Mouse (Mus musculus) stomach, embryonic 15.5 days (tissue): ENCODE measurements around the gene Lrrc38. TPM values are rescaled to one million over a fixed set of nuclear protein-coding genes. Genes with fewer than 3 reads are reported as not detected.

Experiments used
- ATAC-seq: fragments of 200-750 bp; cut with Nextera tagmentation; 2 replicates; pipeline ENCODE4 v1.8.0; 2017; ENCODE audit warnings: low read depth, moderate number of reproducible peaks, moderate TSS enrichment; ENCODE audit not compliant: insufficient read depth, low FRiP score
- H3K27ac ChIP-seq: fragments of 300-500 bp; sonication (generic); 2 replicates; pipeline ENCODE4 v1.5.1; 2015; ENCODE audit warnings: mild to moderate bottlenecking, inconsistent platforms
- H3K27me3 ChIP-seq: fragments of 300-500 bp; sonication (generic); replicated peaks from 2 replicates; pipeline ENCODE4 v1.6.1; 2015; ENCODE audit warnings: inconsistent platforms
- H3K36me3 ChIP-seq: fragments of 300-500 bp; sonication (generic); 2 replicates; pipeline ENCODE4 v1.6.1; 2015; ENCODE audit warnings: inconsistent platforms
- H3K4me1 ChIP-seq: fragments of 300-500 bp; sonication (generic); 2 replicates; pipeline ENCODE4 v1.6.1; 2015; ENCODE audit warnings: inconsistent platforms
- H3K4me2 ChIP-seq: fragments of 300-500 bp; sonication (generic); 2 replicates; pipeline ENCODE4 v1.6.1; 2015; ENCODE audit warnings: mild to moderate bottlenecking, inconsistent platforms
- H3K4me3 ChIP-seq: fragments of 300-500 bp; sonication (generic); replicated peaks from 2 replicates; pipeline ENCODE4 v1.5.1; 2015; ENCODE audit warnings: inconsistent platforms
- H3K9ac ChIP-seq: fragments of 300-500 bp; sonication (generic); 2 replicates; pipeline ENCODE4 v1.6.1; 2015; ENCODE audit warnings: inconsistent platforms
- H3K9me3 ChIP-seq: fragments of 300-500 bp; sonication (generic); 2 replicates; pipeline ENCODE4 v1.6.1; 2016; ENCODE audit warnings: inconsistent platforms
- WGBS: fragments of 180-500 bp; shearing (Covaris S2); methylation state at CpG from one replicate; pipeline ENCODE4 v1.1.7; 2015; 5-methylcytosine and 5-hydroxymethylcytosine counted together
- polyA plus RNA-seq: library from polyadenylated mRNA; unstranded; fragments of >200 nt; fragmentation: Nextera tagmentation; extraction: Ambion mirVana; gene quantifications from 2 replicates; pipeline ENCODE4 v1.2.1, GENCODE M21; 2015

Gene Lrrc38
- polyA plus RNA-seq, 1 experiment from 2014 or later, result not detected

DNA sequence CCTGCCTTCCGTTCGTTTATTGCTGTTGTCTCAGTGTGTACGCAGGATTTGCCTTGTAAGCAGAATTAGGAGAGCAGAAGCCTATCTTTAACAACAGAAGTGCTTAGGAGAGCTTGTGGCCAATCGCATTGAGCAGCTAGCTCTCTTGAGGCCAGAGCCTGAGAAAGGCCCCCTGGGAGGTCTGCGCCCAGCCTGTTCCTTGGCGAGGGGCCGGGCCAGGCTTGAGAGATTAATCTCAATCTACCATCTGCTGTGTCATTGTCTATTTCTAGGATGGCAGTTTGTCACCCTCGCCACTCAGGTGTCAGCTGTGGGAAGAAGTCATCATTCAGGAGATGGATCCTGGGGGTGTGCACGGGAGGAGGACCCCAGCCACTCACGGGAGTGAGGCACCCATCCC lies 12.0 kb downstream of the Lrrc38 start:
- H3K27ac ChIP-seq, result no peak overlapping the region
- no peaks in the 10 kb centered on the region for H3K9me3 ChIP-seq
- H3K27me3 ChIP-seq, result no peaks in the 10 kb centered on the region
- ATAC-seq, result no peak
- H3K4me2 ChIP-seq, result no peak overlapping the region
- H3K4me3 ChIP-seq, result no peak overlapping the region
- H3K36me3 ChIP-seq, result no peaks in the 10 kb centered on the region
- H3K9ac ChIP-seq, result no peak overlapping the region
- no peaks in the 10 kb centered on the region for H3K4me1 ChIP-seq
- 60% methylated on average over 10 of the region's 10 CpGs for WGBS

DNA sequence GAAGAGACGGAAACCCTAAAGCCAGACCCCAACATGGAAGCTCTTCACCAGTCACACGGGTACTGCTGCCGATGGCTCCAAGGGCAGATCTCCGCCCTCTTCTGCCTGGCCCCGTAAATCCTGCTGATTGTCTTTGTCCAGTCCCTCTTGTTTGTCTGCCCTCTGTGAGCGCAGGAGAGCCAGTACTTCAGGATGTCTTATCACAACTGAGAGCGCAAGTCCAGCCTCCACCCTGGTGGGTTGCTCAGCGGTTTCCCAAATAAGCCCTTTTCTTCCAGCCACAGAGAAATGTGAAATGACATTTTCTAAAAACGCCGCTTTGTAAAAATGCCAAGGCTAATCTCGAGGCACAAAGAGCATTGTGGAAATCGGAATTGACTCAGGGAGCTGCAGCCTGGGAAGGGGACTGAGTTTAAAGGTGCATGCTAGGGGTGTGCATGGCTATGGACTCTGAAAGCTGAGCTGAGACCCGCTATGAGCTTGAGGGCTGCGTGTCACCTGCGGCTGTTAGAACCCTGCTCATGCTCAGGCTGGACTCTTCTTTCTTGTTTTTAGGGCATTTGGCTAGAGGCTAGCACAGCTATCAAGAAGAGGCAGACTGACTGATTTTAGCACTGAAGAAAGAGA lies 17.0 kb downstream of the Lrrc38 start:
- WGBS, result 52% methylated on average over 15 of the region's 15 CpGs
- Histone ChIP-seq H3K36me3 (no peaks in the 10 kb centered on the region), H3K27ac (no peak overlapping the region), H3K27me3 (no peaks in the 10 kb centered on the region), H3K9ac (no peak overlapping the region), H3K4me1 (no peaks in the 10 kb centered on the region), H3K9me3 (no peaks in the 10 kb centered on the region), H3K4me3 (no peak overlapping the region), H3K4me2 (no peak overlapping the region)
- no peak for ATAC-seq

DNA sequence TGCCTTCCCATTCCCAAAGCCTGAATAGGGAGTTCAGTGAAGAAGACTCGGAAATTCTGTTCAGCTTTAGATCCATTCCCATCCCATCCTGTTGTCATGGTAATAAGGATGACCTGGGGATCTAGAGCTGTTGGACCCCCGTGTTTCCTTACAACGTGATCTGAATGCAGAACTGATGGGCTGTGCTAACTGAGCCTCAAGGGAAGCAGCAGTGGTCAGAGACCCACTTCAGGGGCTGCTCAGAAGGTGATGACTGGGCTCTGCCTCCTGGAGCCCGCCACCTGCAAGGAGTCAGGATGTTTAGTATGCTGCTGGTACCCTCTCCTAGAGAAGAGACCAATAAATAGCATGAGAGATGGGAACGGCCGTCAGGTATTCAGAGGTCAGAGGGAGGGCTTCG lies 29.9 kb downstream of the Lrrc38 start:
- Histone ChIP-seq H3K4me3 (no peak overlapping the region), H3K9me3 (no peaks in the 10 kb centered on the region), H3K27me3 (no peaks in the 10 kb centered on the region), H3K27ac (no peak overlapping the region), H3K9ac (no peak overlapping the region), H3K36me3 (no peaks in the 10 kb centered on the region), H3K4me1 (no peaks in the 10 kb centered on the region), H3K4me2 (no peak overlapping the region)
- WGBS, result 43% methylated on average over 7 of the region's 7 CpGs
- no peak for ATAC-seq

DNA sequence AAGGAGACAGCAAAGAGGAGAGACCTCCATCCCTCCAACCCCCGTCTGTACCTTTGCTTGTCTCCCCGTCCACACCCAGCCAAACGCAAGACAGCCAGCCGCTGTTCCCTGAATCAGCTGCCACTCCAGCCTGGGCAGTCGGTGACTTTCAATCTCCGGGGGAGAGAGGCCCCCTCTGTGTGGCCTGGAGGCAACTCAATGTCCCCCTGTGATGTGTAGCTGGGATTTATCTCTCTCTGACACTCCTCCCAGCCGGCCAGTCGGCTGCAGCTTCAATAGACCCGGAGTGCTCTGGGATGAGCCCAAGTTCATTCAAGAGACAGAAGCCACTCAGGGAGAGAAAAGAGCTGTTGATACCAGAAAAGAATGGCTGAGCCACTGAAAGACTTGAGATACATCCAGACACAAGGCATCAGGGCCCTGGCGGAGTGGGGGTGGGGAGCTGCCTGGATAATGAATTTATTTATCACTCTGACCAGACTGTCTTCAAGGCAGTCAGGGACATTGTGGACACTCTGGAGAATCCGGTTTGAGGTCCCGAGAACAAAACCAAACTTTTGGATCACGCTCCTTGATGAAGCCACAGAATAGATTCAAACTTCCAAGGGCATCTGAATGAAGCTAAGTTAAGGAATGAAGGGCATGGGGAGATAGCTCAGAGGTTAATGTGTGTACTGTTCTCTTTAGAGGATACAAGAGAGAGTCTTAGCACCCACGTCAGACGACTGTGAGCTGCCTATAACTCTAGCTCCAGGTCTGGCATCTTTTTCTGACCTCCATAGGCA lies 30.6 kb downstream of the Lrrc38 start:
- Histone ChIP-seq H3K4me2 (no peak overlapping the region), H3K9ac (no peak overlapping the region), H3K4me3 (no peak overlapping the region), H3K27me3 (no peaks in the 10 kb centered on the region), H3K4me1 (no peaks in the 10 kb centered on the region), H3K36me3 (no peaks in the 10 kb centered on the region), H3K27ac (no peak overlapping the region), H3K9me3 (no peaks in the 10 kb centered on the region)
- ATAC-seq, result 0 out of 2 replicates have a peak, but pooled peaks have one; percentile 39
- 30% methylated on average over 15 of the region's 15 CpGs for WGBS

DNA sequence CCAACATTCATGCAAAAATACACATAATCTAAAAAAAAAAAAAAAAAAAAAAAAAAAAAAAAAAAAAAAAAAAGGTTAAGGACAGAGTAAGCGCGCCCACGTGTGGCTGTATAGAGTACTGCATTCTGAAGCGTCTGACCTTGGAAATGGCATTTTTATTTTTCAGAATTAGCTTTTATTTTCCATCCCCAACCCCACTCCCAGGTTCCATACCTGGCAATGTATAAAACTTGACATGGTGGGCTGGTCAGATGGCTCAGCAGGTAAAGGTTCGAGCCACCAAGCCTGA lies 31.1 kb downstream of the Lrrc38 start:
- no peak overlapping the region for H3K27ac ChIP-seq
- no peaks in the 10 kb centered on the region for H3K9me3 ChIP-seq
- WGBS, result under 1% methylated on average over 5 of the region's 5 CpGs
- no peaks in the 10 kb centered on the region for H3K27me3 ChIP-seq
- H3K9ac ChIP-seq, result no peak overlapping the region
- no peak overlapping the region for H3K4me3 ChIP-seq
- no peak for ATAC-seq
- no peak overlapping the region for H3K4me2 ChIP-seq
- H3K36me3 ChIP-seq, result no peaks in the 10 kb centered on the region
- H3K4me1 ChIP-seq, result no peaks in the 10 kb centered on the region

DNA sequence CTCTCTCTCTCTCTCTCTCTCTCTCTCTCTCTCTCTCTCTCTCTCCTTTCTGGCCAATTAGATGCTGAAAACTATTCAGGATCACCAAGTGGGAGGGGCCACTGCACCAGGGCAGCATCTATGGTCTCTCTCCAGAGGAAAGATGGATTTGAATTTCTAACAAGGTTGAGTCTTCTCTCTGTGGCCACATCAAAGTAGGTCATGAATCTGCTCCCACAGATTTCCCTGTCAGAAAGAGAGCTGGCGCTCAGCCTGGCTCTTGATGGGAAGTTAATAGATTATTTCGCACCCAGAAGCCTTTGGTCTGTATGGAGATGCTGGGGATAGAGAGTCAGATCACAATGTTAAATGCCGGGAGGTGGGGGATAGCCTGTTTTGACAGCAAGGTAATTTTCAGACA lies 32.6 kb downstream of the Lrrc38 start:
- Histone ChIP-seq H3K27me3 (no peaks in the 10 kb centered on the region), H3K4me2 (no peak overlapping the region), H3K9me3 (no peaks in the 10 kb centered on the region), H3K27ac (no peak overlapping the region), H3K4me1 (no peaks in the 10 kb centered on the region), H3K4me3 (no peak overlapping the region), H3K36me3 (no peaks in the 10 kb centered on the region), H3K9ac (no peak overlapping the region)
- WGBS, result 60% methylated on average over 3 of the region's 3 CpGs
- no peak for ATAC-seq

DNA sequence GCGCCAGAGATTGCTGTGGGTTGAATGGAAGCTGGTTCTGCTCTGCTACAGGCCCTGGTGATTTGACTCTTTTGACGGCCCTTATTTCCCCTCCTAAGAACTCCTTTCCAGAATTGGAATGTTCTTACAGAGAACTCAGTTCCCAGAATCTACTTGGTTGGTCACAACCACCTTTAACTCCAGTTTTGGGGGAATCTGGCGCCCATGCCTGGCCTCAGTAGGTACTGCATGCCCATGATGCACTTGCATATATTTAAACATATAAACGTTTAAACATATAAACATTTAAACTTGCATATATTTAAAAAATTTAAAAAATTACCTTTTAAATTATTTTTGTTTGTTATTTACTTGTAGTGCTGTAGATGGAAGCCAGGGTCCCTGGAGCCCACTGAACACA lies 34.1 kb downstream of the Lrrc38 start:
- H3K27ac ChIP-seq, result no peak overlapping the region
- no peaks in the 10 kb centered on the region for H3K27me3 ChIP-seq
- H3K4me1 ChIP-seq, result no peaks in the 10 kb centered on the region
- no peaks in the 10 kb centered on the region for H3K9me3 ChIP-seq
- no peaks in the 10 kb centered on the region for H3K36me3 ChIP-seq
- 39% methylated on average over 4 of the region's 4 CpGs for WGBS
- H3K4me3 ChIP-seq, result no peak overlapping the region
- H3K9ac ChIP-seq, result no peak overlapping the region
- no peak for ATAC-seq
- no peak overlapping the region for H3K4me2 ChIP-seq

DNA sequence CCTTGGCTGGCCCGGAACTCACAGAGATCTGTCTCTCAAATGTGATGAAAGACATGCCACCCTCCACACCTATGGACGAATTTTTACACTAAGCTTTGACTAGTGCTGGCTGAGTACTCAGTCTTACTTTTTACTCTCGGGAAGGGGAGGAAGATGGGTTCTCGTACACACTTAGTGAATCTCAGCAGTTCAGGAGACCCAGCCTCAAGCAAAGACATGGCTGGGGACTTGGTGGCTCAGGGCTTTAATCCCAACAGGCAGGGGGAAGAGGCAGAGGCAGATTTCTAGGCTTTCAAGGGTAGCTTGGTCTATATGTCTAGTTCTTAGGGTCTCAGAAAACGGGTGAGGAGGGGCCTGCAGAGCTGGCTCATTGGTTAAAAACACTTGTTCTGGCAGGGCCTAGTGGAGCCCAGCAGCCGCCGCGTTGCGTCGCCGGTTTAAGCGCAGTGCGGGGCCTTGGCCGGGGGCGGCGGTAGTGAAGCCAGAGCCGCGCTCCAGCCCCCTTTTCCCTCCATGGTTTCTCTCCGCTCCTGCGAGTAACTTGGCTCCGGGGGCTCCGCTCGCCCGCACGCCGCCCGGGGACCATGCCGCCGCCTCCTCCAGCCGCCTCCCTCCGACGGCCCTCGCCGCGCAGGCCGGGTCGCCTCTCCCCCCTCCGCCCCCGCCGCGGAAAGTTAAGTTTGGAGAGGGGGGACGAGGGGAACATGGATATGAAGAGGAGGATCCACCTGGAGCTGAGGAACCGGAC lies 39.6 kb downstream of the Lrrc38 start:
- WGBS, result 11% methylated on average over 24 of the region's 43 CpGs
- H3K4me3 ChIP-seq, result peak overlapping the region; percentile 42
- H3K27ac ChIP-seq, result no peak overlapping the region
- H3K9ac ChIP-seq, result no peak overlapping the region
- peak overlapping the region; percentile 64 for H3K4me2 ChIP-seq
- ATAC-seq, result peak; percentile 79
- H3K4me1 ChIP-seq, result no peaks in the 10 kb centered on the region
- H3K36me3 ChIP-seq, result no peaks in the 10 kb centered on the region
- H3K9me3 ChIP-seq, result no peaks in the 10 kb centered on the region
- no peaks in the 10 kb centered on the region for H3K27me3 ChIP-seq

DNA sequence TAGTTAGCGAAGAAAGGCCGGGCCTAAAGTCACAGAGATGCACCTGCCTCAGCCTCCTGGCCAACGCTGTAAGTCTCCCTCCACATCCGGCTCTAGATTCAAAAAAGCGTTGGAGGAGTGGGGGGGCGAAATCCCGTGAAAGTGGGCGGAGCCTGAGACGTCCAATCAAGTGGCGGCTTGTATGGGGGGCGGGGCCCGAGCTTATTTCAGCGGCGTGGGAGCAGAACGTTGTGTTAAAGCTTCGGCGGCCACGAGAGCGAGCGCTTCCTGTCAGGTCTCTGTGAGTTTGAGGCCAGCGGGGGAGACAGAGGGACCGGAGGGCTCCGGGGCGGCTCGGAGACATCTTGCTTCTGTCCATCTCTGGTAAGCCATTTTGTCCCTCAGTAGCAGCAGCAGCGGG lies 44.6 kb downstream of the Lrrc38 start, which contains the start of gene Pramel1:
TSS of gene Pramel1 (plus strand) at position 248 of the 400 bp plus-strand sequence.
- no peak within 1 kb of the TSS for H3K4me2 ChIP-seq
- H3K27me3 ChIP-seq, result no peaks in the 10 kb centered on the region
- H3K9ac ChIP-seq, result no peak within 1 kb of the TSS
- H3K36me3 ChIP-seq, result no peaks in the 10 kb centered on the region
- H3K9me3 ChIP-seq, result no peaks in the 10 kb centered on the region
- H3K4me1 ChIP-seq, result no peaks in the 10 kb centered on the region
- WGBS, result 77% methylated on average over 26 of the region's 26 CpGs
- H3K4me3 ChIP-seq, result no peak within 1 kb of the TSS
- ATAC-seq, result no peak
- H3K27ac ChIP-seq, result no peak within 1 kb of the TSS

DNA sequence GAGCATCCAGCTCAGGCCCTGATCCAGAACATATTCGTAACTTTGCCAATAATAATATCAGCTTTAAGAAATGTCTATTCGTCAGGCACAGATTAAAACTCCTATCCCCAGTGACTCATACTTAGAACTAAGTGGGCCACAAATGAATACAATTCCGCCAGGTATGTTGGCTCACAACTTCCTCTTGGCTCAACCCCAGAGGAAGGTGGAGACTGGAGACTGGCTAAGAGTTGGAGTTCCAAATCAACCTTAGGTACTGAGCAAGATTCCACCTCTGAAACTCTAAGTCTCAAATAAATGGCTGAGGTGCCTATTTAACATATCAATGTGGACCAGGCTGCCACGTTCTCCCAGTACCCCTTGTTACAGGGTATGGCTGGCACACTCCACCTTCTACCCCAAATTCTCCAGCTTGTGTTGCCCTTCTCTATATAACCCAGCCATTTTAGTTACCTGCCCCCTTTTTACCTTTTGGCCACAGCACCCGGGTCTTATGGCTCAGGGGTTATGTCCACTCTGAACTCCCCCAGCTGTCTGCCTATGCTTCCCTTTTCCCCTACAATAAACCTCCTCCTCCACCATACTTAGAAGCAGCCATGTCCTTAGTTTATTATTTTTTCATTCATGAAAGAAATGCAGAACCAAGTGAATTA lies 62.1 kb downstream of the Lrrc38 start:
- H3K27ac ChIP-seq, result no peak overlapping the region; the same call in 1 of the 2 replicates
- H3K9me3 ChIP-seq, result no peaks in the 10 kb centered on the region
- peak overlapping the region; percentile 52 for H3K4me2 ChIP-seq
- H3K4me1 ChIP-seq, result no peaks in the 10 kb centered on the region
- H3K4me3 ChIP-seq, result peak overlapping the region; percentile 61
- no peak overlapping the region for H3K9ac ChIP-seq
- H3K27me3 ChIP-seq, result no peaks in the 10 kb centered on the region
- 64% methylated on average over 5 of the region's 5 CpGs for WGBS
- ATAC-seq, result no peak
- H3K36me3 ChIP-seq, result peaks cover 19% of the 10 kb centered on the region

DNA sequence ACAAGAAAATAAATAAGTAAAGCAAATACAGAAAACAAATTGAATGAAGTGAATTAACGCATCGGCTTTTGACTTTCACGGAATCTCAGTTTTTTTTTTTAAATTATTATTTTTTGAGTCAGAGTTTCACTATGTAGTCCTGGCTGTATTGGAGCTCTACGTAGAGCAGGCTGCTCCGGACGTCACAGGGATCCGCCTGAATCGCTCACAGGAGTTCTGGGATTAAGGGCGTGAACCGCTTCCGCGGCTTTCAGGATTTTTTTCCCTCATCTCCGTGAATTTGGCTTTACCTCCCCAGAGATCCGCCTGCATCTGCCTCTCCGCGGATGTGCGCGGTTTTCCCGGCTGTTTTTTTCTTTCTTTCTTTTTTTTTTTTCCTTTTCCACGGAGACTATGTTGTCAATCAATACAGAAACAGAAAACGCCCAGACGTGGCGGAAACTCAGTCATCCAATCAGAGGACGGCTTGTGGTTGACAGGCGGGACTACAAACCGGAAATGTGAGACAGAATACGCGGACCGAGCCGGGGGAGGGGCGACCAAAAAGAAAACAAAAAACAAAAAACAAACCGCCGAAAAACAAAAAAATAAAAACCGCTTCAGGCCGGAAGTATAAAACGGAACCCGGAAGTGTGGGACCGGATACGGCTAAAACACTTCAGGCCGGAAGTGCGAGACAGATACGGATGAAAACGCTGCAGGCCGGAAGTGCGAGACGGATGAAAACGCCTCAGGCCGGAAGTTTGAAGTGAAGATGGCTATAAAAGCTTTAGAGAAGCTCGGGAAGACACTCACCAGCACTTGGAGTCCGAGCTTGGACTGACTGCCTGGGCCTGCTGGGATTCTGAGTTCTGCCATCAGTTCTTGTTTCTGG lies 62.9 kb downstream of the Lrrc38 start, which contains the start of gene Pramef8:
TSS of gene Pramef8 (plus strand) at position 208 of the 874 bp plus-strand sequence.
- peak; percentile 90 for ATAC-seq
- Histone ChIP-seq H3K9ac (peak within 1 kb of the TSS; percentile 44; the same call in 1 of the 2 replicates), H3K4me3 (peak within 1 kb of the TSS; percentile 61), H3K4me2 (peak within 1 kb of the TSS; percentile 52), H3K36me3 (peaks cover 20% of the 10 kb centered on the region), H3K27ac (peak within 1 kb of the TSS; percentile 84), H3K4me1 (no peaks in the 10 kb centered on the region), H3K27me3 (no peaks in the 10 kb centered on the region), H3K9me3 (no peaks in the 10 kb centered on the region)
- WGBS, result under 1% methylated on average over 50 of the region's 50 CpGs
